Mouse (Mus musculus) C2C12 (cell line): Measurements from ENCODE around the gene Txlna.

Source experiments
- CTCF ChIP-seq: IDR thresholded peaks from one replicate; pipeline ENCODE4 v1.5.1; 2011; ENCODE audit not compliant: control insufficient read depth, insufficient read depth, insufficient read length
- FOSL1 ChIP-seq: IDR thresholded peaks from one replicate; pipeline ENCODE4 v1.8.0; 2011; ENCODE audit warnings: mild to moderate bottlenecking, low read length; ENCODE audit not compliant: poor library complexity, insufficient read depth, severe bottlenecking
- MYOD1 ChIP-seq: IDR thresholded peaks from one replicate; pipeline ENCODE4 v1.6.1; 2011; ENCODE audit warnings: low read depth; ENCODE audit not compliant: control insufficient read depth, insufficient read length
- MYOG ChIP-seq: IDR thresholded peaks from one replicate; pipeline ENCODE4 v1.6.1; 2011; ENCODE audit not compliant: control insufficient read depth, insufficient read length; ENCODE audit errors: extremely low read depth
- USF1 ChIP-seq: IDR thresholded peaks from one replicate; pipeline ENCODE4 v1.6.1; 2011; ENCODE audit warnings: low read depth, mild to moderate bottlenecking, control low read depth, moderate library complexity

GRCm38 (mm10) chr4:129600233-129601158, 40.4 kb downstream of the Txlna start, which contains the start of the genes Eif3i and Tmem234:
- no peak for TF ChIP-seq FOSL1
- no peak for TF ChIP-seq CTCF
- no peak for TF ChIP-seq MYOG
- no peak for TF ChIP-seq MYOD1
- no peak for TF ChIP-seq USF1
